Mouse (Mus musculus): ENCODE measurements at regions not wholly inside any gene's neighbourhood (a gene's known extent, or its start where the extent isn't known, plus 50 kb on each side); places are given as distances from the start of the nearest gene placed in this dataset.

DNA sequence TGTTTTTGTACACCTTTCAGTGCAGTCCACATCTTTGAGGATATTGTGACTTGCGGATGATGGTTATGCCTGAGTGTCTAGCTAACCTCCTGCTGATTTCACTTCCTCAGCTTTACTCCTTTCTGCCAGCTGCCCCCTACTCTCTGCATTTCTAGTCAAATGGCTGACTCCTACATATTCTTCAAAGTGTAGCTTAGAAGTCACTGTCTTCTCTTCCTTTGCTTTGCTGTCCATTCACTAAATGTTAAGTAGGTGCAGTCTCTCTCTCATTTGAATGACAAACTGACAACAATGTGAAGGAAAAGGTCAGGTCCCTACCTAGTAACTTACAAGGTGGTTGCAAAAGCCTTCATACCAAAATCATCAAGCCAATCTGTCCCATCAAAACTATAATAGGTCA is 73.5 kb upstream of the Nwd2 start:
- Histone ChIP-seq H3K4me3 (replicated peaks; ENCODE audit: low read length) (no peak overlapping the region), H3K4me1 (replicated peaks; ENCODE audit: low read depth, low read length) (peaks cover 18% of the 10 kb centered on the region), H3K36me3 (ENCODE audit: insufficient read depth, low read length) (no peaks in the 10 kb centered on the region), H3K9me3 (ENCODE audit: low read length) (peaks cover 2% of the 10 kb centered on the region; the same call in 1 of the 2 replicates), H3K27me3 (ENCODE audit: insufficient read depth, low read length) (no peaks in the 10 kb centered on the region)
- TF ChIP-seq CTCF (conservative IDR thresholded peaks at IDR 0.05; ENCODE audit: low read length) (no peak), POU5F1 (IDR thresholded peaks at IDR 0.05; ENCODE audit: borderline replicate concordance, low read length) (no peak), NANOG (IDR thresholded peaks at IDR 0.05; ENCODE audit: borderline replicate concordance, low read length) (no peak)

DNA sequence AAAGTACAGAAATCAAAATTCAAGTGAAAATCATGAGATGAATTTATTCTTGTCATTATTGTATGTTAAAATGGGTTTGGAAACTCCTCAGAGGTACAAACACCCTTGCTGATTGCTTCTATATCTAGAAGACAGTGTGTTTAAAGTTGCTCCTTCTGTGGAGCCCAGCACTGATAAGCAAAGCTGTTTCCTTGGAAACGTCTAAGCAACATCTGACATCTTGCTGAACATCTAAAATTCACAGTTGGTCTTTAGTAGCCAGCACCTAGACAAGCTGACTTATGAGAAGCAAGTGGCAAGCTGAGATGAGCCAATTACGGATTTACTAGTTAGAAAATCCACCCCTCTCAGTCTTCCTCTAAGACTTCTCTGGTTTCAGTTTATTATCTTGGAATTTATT is 69.5 kb upstream of the Nwd2 start:
- Histone ChIP-seq H3K4me3 (replicated peaks; ENCODE audit: low read length) (no peak overlapping the region), H3K9me3 (ENCODE audit: low read length) (peaks cover 4% of the 10 kb centered on the region; the same call in 1 of the 2 replicates), H3K36me3 (ENCODE audit: insufficient read depth, low read length) (no peaks in the 10 kb centered on the region), H3K4me1 (replicated peaks; ENCODE audit: low read depth, low read length) (peaks cover 18% of the 10 kb centered on the region), H3K27me3 (ENCODE audit: insufficient read depth, low read length) (no peaks in the 10 kb centered on the region)
- TF ChIP-seq NANOG (IDR thresholded peaks at IDR 0.05; ENCODE audit: borderline replicate concordance, low read length) = no peak
- no peak for TF ChIP-seq POU5F1 (IDR thresholded peaks at IDR 0.05; ENCODE audit: borderline replicate concordance, low read length)
- TF ChIP-seq CTCF (conservative IDR thresholded peaks at IDR 0.05; ENCODE audit: low read length) = no peak

DNA sequence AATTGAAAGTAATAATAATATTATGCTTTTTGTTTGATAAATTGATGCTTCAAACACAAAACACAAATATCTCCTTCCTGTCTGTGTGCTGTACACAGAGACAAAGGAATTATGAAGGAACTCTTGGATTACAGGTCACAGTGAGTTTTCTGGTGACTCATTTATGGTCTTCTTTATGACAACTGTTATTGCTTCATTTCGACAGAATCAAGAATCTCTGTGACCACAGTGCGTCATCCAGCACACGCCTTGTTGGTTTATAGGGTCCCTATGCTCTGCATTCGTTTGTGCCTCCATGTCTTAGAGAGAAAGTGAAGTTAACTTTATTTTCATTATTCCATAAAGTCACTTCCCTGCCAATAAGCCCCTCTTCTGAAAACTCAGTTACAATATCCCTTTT is 61.9 kb upstream of the Nwd2 start:
- no peaks in the 10 kb centered on the region for H3K36me3 ChIP-seq (ENCODE audit: insufficient read depth, low read length)
- no peaks in the 10 kb centered on the region for H3K27me3 ChIP-seq (ENCODE audit: insufficient read depth, low read length)
- no peak overlapping the region for H3K4me3 ChIP-seq (replicated peaks; ENCODE audit: low read length)
- H3K4me1 ChIP-seq (replicated peaks; ENCODE audit: low read depth, low read length) = no peaks in the 10 kb centered on the region
- TF ChIP-seq CTCF (conservative IDR thresholded peaks at IDR 0.05; ENCODE audit: low read length) (no peak), POU5F1 (IDR thresholded peaks at IDR 0.05; ENCODE audit: borderline replicate concordance, low read length) (no peak), NANOG (IDR thresholded peaks at IDR 0.05; ENCODE audit: borderline replicate concordance, low read length) (no peak)
- no peaks in the 10 kb centered on the region for H3K9me3 ChIP-seq (ENCODE audit: low read length)

DNA sequence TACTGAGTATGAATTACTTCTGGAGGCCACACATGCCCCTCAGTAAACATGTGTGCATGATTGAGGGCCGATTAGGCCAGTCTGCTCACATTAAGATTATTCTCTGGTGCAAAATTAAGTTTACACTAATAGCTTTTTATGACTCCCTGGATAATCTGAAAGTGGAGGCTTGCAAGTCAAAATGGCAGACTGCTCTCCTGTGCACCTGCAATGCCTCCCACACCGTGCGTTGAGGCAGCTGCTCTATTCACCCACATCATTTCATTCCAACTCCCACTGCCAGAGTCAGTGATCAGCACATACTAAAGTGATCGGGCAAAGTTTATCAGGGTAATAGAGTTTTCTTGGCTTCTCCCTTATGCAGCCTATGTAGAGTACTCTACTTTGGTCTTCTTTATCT is 61.0 kb upstream of the Nwd2 start:
- H3K36me3 ChIP-seq (ENCODE audit: insufficient read depth, low read length) = no peaks in the 10 kb centered on the region
- no peaks in the 10 kb centered on the region for H3K9me3 ChIP-seq (ENCODE audit: low read length)
- H3K27me3 ChIP-seq (ENCODE audit: insufficient read depth, low read length) = no peaks in the 10 kb centered on the region
- TF ChIP-seq POU5F1 (IDR thresholded peaks at IDR 0.05; ENCODE audit: borderline replicate concordance, low read length) (no peak), NANOG (IDR thresholded peaks at IDR 0.05; ENCODE audit: borderline replicate concordance, low read length) (no peak), CTCF (conservative IDR thresholded peaks at IDR 0.05; ENCODE audit: low read length) (no peak)
- no peak overlapping the region for H3K4me3 ChIP-seq (replicated peaks; ENCODE audit: low read length)
- H3K4me1 ChIP-seq (replicated peaks; ENCODE audit: low read depth, low read length) = no peaks in the 10 kb centered on the region
